ENCODE assay signal across 17 mouse cellular contexts in genomic region chr7:81945398-81945797, GRCm38 (mm10). TPM values are rescaled to one million over a fixed set of nuclear protein-coding genes. Genes with fewer than 3 reads are reported as not detected.
DNase-seq lines count a peak whose midpoint lies in the region; ATAC-seq lines count a peak whose summit lies in the region.
"Had no signal": no experiment of that assay in that cellular context is flagged by ENCODE, and none has a peak within 500 bp of the region (broad histone marks: within the 10 kb centered on the region; RNA-seq: fewer than 3 reads in every experiment).

No protein-coding gene starts in this region.

- no peak overlapping the region for H3K27ac ChIP-seq in kidney, embryonic 14.5 days (ENCODE audit: low read depth, low read length)
- no peak overlapping the region for H3K27ac ChIP-seq in limb, embryonic 11.5 days (replicated peaks; ENCODE audit: low read depth, low read length)
- H3K27ac ChIP-seq: limb, embryonic 15.5 days had no signal

- no peak overlapping the region for H3K9ac ChIP-seq in kidney, embryonic 14.5 days (ENCODE audit: low read depth, low read length)
- H3K9ac ChIP-seq in limb, embryonic 11.5 days (ENCODE audit: low read length) = no peak overlapping the region
- H3K9ac ChIP-seq: limb, embryonic 15.5 days had no signal

- no peaks in the 10 kb centered on the region for H3K27me3 ChIP-seq in kidney, embryonic 14.5 days (ENCODE audit: control insufficient read depth, insufficient read depth, low read length)
- H3K27me3 ChIP-seq in limb, embryonic 11.5 days (ENCODE audit: control insufficient read depth, insufficient read depth, low read length) = no peaks in the 10 kb centered on the region
- H3K27me3 ChIP-seq: limb, embryonic 15.5 days had no signal

- WGBS in kidney, embryonic 14.5 days = 23% methylated on average over 4 of the region's 4 CpGs
- 22% methylated on average over 4 of the region's 4 CpGs for WGBS in limb, embryonic 11.5 days

- no peak overlapping the region for H3K4me3 ChIP-seq in kidney, embryonic 14.5 days (ENCODE audit: low read length)
- H3K4me3 ChIP-seq in limb, embryonic 11.5 days (ENCODE audit: low read depth, low read length) = no peak overlapping the region
- H3K4me3 ChIP-seq: erythroblast, embryonic 14.5 days; limb, embryonic 15.5 days had no signal

- H3K4me1 ChIP-seq in kidney, embryonic 14.5 days (ENCODE audit: control insufficient read depth, insufficient read depth, low read length) = no peaks in the 10 kb centered on the region
- no peaks in the 10 kb centered on the region for H3K4me1 ChIP-seq in limb, embryonic 11.5 days (ENCODE audit: control insufficient read depth, insufficient read depth, low read length)
- H3K4me1 ChIP-seq: limb, embryonic 15.5 days had no signal

- H3K36me3 ChIP-seq in kidney, embryonic 14.5 days (ENCODE audit: control insufficient read depth, insufficient read depth, low read length) = no peaks in the 10 kb centered on the region
- H3K36me3 ChIP-seq in limb, embryonic 11.5 days (ENCODE audit: control insufficient read depth, insufficient read depth, low read length) = no peaks in the 10 kb centered on the region
- H3K36me3 ChIP-seq: limb, embryonic 15.5 days had no signal

- peak; percentile 32 to 45 for DNase-seq in cerebellum, postnatal 10 days
- DNase-seq in cerebellum, adult 11 months = no peak
- DNase-seq in kidney, postnatal 4 days = peak; percentile 31 to 45
- DNase-seq in R1 (ENCODE audit: low read depth, low spot score) = peak; percentile 61
- peak; percentile 57 for DNase-seq in limb, embryonic 11.5 days (ENCODE audit: low spot score)
- no peak for DNase-seq in ovary, postnatal 36 days (ENCODE audit: low spot score)
- DNase-seq in cerebellum, postnatal 36 days = no peak
- DNase-seq: cerebellum, adult 9-11 months; gastrocnemius, postnatal 36 days; heart, postnatal 14 days; kidney, adult 2 months; layer of hippocampus, adult 9-11 months; lung, postnatal 14 days had no signal

- no peak overlapping the region for H3K4me2 ChIP-seq in kidney, embryonic 14.5 days (replicated peaks; ENCODE audit: low read depth, low read length)
- H3K4me2 ChIP-seq in limb, embryonic 11.5 days (ENCODE audit: low read depth, severe bottlenecking) = no peak overlapping the region
- H3K4me2 ChIP-seq: limb, embryonic 15.5 days had no signal

- no peaks in the 10 kb centered on the region for H3K9me3 ChIP-seq in kidney, embryonic 14.5 days (ENCODE audit: control insufficient read depth, low read length)
- H3K9me3 ChIP-seq in limb, embryonic 11.5 days (ENCODE audit: control insufficient read depth, low read length) = no peaks in the 10 kb centered on the region
- H3K9me3 ChIP-seq: limb, embryonic 15.5 days had no signal

- no peak for ATAC-seq in kidney, embryonic 14.5 days (ENCODE audit: low FRiP score, low TSS enrichment)
- ATAC-seq in limb, embryonic 11.5 days (ENCODE audit: insufficient number of reproducible peaks, low FRiP score, low TSS enrichment, low read depth) = no peak
- ATAC-seq: activated CD4-positive, CD25-positive, alpha-beta regulatory T cell, adult 4 months had no signal

RNA-seq across cellular contexts. Expression of gene Hdgfl3, which starts 11.1 kb away (rescaled TPM):
- polyA plus RNA-seq in kidney, embryonic 14.5 days (2014; fragmentation: Nextera tagmentation; extraction: Ambion mirVana) = 21.5 and 21.6 TPM in 2 replicates
- polyA plus RNA-seq in limb, embryonic 11.5 days (2014; fragmentation: Nextera tagmentation; extraction: Ambion mirVana) = 34.4 and 34.7 TPM in 2 replicates
- polyA plus RNA-seq: erythroblast, embryonic 14.5 days had no signal

RNA-seq across cellular contexts. Expression of gene Bnc1, which starts 46.7 kb away (rescaled TPM):
- polyA plus RNA-seq in kidney, embryonic 14.5 days (2014; fragmentation: Nextera tagmentation; extraction: Ambion mirVana) = 0.08 and 0.13 TPM in 2 replicates
- 2.9 and 3.4 TPM in 2 replicates for polyA plus RNA-seq in limb, embryonic 11.5 days (2014; fragmentation: Nextera tagmentation; extraction: Ambion mirVana)
- polyA plus RNA-seq: activated CD4-positive, CD25-positive, alpha-beta regulatory T cell, adult 4 months; erythroblast, embryonic 14.5 days had no signal

Comparison
In these comparisons a context has a peak if more than half of its experiments do, and no peak if none do; other contexts are left out.
1. DNase-seq: peak in cerebellum, postnatal 10 days (2 of 2), kidney, postnatal 4 days (2 of 2), R1 (single experiment) and limb, embryonic 11.5 days (single experiment); none in cerebellum, adult 11 months (single experiment), ovary, postnatal 36 days (single experiment) and cerebellum, postnatal 36 days (0 of 2).